Mouse (Mus musculus): Measurements from ENCODE around the gene Gpr15.

Gpr15 gene

DNA sequence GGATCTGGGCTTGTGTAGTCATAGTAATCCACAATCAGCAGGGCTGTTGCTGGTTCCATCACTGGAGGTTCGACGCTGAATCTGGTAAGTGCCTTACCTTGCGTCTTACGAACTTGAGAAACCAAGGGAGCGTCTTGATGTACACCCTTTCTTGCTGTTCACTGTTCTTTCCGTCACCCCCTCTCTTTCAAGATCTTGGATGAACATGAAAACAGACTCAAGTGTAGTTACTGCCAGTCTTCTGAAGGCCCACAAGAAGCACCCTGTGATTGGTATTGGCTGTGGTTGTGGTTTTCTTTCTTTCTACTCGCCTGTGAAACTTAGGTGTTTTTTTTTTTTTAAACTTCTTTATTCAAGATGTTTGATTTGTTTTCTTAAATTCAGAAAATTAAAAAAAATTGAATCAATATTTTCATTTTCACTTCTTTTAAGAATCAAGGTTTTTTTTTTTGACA lies at the start of gene Gpr15:
Gene Gpr15 (minus strand): TSS at position 405 of the 455 bp plus-strand sequence.
- in situ Hi-C loops (cut with MboI, MseI): loop anchor here (10.0 kb wide), 1 partner anchor 1224 kb away; no protein-coding TSS in a partner anchor

GRCm38 (mm10) chr16:58763076-58763475 lies 44.2 kb upstream of the Gpr15 start, which contains the start of gene Olfr172:
Olfr172 (minus strand) TSS chr16:58763176.
- in situ Hi-C loops (cut with MboI, MseI): loop anchor here (25.0 kb wide), 1 partner anchor 1101 kb away; no protein-coding TSS in a partner anchor

DNA sequence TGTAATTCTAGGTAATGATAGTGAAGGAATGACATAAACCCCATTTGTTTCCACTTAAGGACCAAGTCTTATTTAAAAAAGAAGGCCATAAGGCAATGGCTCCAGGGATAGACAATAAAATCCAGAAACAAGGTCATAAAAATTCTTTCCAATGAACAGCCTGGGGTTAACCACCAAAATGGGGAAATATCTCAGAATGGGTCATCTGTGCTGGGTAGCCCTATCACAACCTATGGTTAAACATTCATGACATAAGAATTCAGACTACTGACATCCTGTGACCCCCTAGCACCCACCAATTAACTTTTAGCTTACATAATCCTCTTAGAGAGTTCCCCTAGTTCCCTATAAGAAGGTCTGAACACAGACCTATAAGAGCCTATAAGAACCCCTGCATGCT lies 37.3 kb upstream of the Gpr15 start:
- in situ Hi-C loops (cut with MboI, MseI): loop anchor here (25.0 kb wide), 1 partner anchor 1094 kb away; no protein-coding TSS in a partner anchor

GRCm38 (mm10) chr16:58751314-58751713 lies 32.4 kb upstream of the Gpr15 start:
- in situ Hi-C loops (cut with MboI, MseI): loop anchor here (25.0 kb wide), 1 partner anchor 1089 kb away; no protein-coding TSS in a partner anchor

- in situ Hi-C loops (cut with MboI, MseI): no loop called here
Measured at GRCm38 (mm10) chr16:58746715-58747114, 27.8 kb upstream of the Gpr15 start.

GRCm38 (mm10) chr16:58740751-58741150 lies 21.9 kb upstream of the Gpr15 start:
- in situ Hi-C loops (cut with MboI, MseI): no loop called here

DNA sequence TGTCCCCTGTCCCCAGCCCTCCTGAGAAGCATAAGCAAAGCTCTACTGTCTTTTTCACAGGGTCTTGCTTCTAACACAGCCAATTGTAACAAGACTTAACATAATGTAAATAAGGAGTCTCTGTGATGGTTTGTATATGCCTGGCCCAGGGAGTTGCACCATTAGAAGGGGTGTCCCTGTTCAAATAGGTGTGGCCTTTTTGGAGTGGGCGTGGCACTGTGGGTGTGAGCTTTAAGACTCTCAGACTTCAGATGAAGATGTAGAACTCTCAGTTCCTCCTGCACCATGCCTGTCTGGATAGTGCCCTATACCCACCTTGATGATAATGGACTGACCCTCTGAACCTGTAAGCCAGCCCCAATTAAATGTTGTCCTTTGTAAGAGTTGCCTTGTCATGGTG lies 19.9 kb upstream of the Gpr15 start:
- in situ Hi-C loops (cut with MboI, MseI): no loop called here

- in situ Hi-C loops (cut with MboI, MseI): no loop called here
Measured at GRCm38 (mm10) chr16:58738205-58738604, 19.3 kb upstream of the Gpr15 start.

GRCm38 (mm10) chr16:58728176-58728671 lies 9.4 kb upstream of the Gpr15 start:
- in situ Hi-C loops (cut with MboI, MseI): no loop called here

DNA sequence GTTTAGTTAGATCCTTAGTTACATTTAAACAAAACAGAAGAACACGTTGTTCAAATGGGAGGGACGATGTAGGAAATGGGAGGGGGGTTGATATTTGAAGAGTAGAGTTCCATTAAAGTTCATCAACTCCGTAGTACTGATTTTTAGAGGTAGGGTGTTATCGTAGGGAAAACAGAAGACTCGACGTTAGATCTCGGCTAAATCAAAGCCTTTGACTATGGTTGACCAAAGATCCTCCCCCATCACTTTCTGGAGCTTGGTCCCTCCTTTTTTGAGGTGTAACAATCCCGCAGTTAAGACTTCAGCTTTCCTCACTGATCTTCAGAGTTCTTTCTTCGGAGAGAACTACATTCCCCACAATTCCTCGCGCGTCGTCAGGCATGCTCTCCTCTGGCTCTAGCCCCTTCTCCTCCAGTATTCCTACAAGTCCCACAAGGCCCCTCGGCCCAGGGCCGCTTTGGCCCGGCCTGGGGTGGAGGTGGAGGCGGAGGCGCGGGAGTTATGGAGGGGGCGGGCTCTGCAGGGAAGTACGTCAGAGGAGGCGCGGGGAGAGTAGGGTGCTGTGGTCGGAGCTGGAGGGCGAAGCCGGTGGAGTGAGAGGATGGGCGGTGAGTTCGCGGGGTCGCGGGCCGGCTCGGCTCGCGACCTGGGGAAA lies 8.7 kb upstream of the Gpr15 start, which contains the start of gene Cldnd1:
Gene Cldnd1 (plus strand): TSS at position 434 of the 655 bp plus-strand sequence.
- in situ Hi-C loops (cut with MboI, MseI): no loop called here

- in situ Hi-C loops (cut with MboI, MseI): no loop called here
Measured at GRCm38 (mm10) chr16:58726680-58727476, 8.0 kb upstream of the Gpr15 start.

GRCm38 (mm10) chr16:58722292-58722691 lies 3.4 kb upstream of the Gpr15 start:
- in situ Hi-C loops (cut with MboI, MseI): no loop called here

DNA sequence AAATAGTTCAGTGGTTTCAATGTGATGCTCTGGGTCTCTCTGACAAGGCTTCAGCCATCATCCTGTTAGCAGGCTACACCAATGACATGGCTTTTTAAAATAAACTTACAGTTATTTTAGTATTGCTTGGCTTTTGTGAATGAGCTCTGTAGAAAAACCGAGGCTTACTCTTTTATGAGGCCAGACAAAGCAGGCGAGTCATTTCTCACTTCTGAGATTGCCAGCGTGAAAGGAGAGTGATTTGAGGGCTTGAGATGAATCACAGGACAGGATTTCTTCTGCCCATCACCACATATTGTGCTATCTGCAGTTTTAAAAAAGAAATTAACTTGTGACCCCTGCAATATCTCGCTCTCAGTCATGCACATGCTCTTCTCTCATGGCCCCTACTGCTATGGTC lies 3.9 kb downstream of the Gpr15 start:
- in situ Hi-C loops (cut with MboI, MseI): loop anchor here (10.0 kb wide), 1 partner anchor 1220 kb away; no protein-coding TSS in a partner anchor

- in situ Hi-C loops (cut with MboI, MseI): loop anchor here (10.0 kb wide), 1 partner anchor 1218 kb away; no protein-coding TSS in a partner anchor
Measured at GRCm38 (mm10) chr16:58713128-58713527, 5.7 kb downstream of the Gpr15 start.

DNA sequence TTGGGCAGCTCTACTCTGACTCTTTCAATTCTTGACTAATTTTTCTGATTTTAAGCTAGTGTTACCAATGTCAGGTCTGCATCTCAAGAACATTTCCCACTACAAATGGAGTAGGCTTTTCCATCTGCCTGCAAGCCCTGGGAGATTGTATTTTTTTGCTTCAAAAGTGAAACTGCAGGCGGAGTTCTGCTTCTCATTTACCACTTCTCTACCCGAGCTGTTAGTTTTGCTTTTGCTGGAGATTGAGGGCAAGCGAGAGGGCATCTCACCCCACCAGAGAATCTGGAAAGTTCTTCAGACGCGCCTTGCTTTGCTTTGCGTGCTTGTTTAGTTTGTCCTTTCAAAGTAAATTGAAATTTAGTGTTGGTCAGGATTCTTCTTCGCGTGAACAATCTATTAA lies 6.6 kb downstream of the Gpr15 start:
- in situ Hi-C loops (cut with MboI, MseI): loop anchor here (10.0 kb wide), 1 partner anchor 1217 kb away; no protein-coding TSS in a partner anchor

DNA sequence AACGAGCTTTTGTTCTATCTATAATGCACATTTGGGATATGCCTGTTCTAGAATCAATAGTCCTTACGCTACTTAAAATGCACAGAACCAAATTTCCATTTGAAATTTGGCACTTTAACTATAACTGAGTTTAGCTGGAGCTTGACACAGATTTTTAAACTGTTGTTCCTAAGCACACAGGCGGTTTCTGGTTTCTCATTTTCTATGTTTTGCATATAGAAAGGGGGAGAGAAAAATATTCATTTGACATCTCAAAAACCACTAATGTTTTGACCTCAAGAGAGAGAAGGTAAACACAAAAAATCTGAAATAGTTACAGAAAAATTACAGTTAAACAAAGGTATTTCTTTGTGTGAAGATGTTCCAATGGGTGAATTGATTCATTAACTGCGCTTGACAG lies 9.3 kb downstream of the Gpr15 start:
- in situ Hi-C loops (cut with MboI, MseI): no loop called here

DNA sequence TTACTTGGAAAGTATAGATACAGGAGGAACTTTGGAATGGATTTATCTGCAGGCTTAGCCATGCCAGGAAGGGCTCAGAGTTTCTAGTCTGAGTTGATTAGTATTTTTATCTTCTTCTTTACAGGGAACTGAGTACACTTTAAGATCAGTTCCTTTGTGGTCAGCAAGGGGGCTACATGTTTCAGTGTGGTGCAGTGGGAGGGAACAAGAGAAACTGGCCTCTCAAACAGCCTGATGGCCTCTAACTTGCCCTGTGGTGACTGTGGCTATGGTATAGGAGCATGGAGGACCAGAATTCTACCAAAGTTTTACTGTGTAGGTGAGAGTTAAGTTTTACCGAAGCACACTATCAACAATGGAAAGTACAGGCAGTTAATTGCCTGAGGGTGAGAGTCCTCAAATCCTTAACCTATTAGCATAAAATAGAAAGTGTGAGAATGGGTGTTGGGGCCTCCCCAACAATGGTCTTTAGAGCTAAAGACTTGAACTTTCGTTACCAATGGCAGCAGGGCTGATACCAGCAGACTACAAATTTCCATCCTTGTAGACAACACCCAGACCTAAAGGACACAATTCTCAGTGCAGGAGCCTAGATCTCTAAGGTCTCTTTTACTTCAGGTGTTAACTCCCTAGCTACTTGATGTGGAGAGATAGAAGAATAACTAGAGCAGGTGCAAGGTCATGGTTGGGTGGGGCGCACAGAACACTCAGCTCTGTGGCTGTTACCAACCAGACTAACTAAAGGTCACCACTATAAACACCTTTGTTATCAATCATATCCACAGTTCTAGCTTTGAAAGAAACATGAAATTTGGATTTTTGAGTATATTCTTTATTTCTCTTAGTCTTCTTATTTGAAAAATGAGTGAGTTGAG lies 10.0 kb downstream of the Gpr15 start:
- in situ Hi-C loops (cut with MboI, MseI): no loop called here

GRCm38 (mm10) chr16:58707276-58707905 lies 11.5 kb downstream of the Gpr15 start:
- in situ Hi-C loops (cut with MboI, MseI): no loop called here

DNA sequence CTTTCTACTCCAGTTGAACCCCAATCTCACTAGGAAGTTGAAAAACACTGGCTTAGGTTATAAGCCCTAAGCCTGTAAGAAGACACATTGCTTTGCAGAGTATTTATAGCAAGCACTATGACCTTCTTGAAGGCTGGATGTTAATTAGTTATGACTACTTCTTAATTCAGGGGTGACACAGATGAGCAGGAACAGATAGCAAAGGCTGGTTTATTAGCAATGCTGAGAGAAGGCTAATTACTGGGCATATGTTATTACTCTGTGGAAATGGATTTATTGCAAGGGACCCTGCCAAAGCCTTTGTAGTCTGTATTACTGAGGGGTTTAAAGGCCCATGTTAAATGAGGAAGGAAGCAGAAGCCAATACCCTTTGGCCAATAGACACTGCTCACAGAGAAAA lies 13.9 kb downstream of the Gpr15 start:
- in situ Hi-C loops (cut with MboI, MseI): loop anchor here (5.0 kb wide), 1 partner anchor 762 kb away; no protein-coding TSS in a partner anchor

DNA sequence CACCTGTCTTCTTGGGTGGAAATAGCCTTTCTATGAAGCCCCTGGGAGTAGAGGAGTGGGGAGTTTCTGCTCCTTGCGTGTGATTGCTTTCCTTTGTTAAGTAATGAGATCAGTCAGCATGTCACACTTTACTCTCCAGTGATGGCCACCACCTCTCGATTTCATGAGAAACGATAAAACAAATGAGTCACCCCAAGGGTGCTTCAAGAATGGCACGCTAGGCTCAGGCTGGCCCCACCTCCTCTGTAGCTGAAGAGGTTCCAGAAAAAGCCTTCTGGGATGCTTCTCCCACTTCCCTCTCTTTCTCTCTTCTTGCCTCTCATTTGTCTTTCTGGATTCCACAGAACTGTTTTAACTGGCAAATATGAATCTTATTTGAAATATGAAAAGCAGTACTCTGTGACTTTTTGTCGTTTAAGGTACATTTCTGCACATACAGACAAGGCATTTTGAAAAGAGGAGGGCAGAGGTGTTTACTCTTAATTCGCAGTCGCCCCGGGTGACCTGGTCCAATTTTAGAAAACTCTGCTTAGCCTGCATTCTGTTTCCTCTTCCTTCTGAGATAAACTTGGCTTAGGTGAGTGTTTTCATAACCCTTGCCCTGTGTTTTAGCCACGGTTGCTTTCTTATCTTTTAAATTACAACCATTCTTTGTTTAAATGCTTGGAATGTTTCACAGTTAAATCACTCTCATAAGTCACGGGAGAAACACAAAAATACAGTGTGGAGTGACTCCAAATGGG lies 15.3 kb downstream of the Gpr15 start:
- in situ Hi-C loops (cut with MboI, MseI): loop anchor here (5.0 kb wide), 1 partner anchor 764 kb away; no protein-coding TSS in a partner anchor
